Mouse (Mus musculus) heart, postnatal 36 days (tissue): Measurements from ENCODE around the gene Cdk18. TPM values are rescaled to one million over a fixed set of nuclear protein-coding genes. Genes with fewer than 3 reads are reported as not detected.

Experiments used
- DNase-seq, 2 experiments: peaks; one replicate each; pipeline ENCODE4 v3.0.0; 2021 to 2022
- intact Hi-C: fragments of 180-260 bp; cut with DNase I; formaldehyde crosslinking; loops from one replicate; pipeline ENCODE4 v1.15.1; 2025
- total RNA-seq, 2 experiments: library from RNA; stranded (reverse); gene quantifications; 2 replicates each; pipeline ENCODE4 v1.2.3; 2021

Gene Cdk18
- total RNA-seq, 2 experiments from 2014 or later = 16.5 to 17.9 TPM

DNA sequence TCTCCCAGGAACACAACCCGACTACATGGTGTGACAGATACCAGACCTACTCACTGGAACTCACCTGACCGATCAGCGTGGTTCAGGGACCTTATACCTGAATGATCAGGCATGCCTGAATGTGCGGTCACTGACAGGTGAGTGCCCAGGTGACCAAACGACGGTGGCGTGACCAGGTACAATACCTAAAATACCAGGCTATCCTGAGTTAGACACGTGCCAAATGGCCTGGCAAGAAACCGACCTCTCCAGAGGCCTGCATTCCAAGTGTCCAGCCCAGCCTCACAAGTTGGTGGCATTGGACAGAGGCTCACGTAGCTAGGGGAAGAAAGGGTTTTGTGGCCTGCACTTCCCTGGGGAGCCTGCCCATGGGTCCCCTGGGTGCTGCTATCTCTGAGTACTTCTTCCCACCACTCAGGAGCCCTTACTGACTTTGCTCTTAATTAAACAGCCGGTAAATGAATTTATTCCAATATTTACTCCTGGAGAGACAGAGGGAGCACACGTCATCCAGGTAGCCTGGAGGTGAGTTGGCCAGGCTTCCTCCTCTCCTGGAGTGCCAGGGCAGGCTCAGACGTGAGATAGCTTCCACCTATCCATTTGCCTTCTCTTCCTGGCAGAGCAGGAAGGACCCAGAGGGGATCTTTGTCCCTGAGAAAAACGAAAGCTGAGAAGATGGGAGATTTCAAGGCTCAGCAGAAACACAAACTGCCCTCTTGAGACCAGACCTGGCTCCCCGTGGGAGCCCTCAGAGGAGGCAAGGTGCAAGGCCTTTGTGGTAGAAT is 11.5 kb upstream of the Cdk18 start:
- intact Hi-C loops = no loop called here
- DNase-seq = no peak

DNA sequence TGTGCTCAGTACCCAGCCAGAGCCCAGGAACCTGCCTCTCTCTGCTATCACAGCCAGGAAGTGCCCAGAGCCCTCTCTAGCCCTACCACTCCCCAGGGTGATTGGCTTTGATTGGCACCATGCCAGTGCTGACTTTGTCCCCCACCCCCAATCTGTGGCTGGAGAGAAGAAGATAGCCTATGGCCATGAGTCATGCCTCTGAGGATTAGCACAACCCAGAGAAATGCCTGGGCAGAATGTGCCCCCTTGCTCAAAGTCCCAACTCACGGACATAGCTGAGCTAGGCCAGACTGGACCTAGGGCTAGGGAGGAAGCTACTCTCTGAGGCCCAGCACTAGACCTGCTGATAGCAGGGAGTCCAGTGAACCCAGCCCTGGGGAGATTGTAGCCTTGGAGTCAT is 10.7 kb upstream of the Cdk18 start:
- intact Hi-C loops = no loop called here
- no peak for DNase-seq

DNA sequence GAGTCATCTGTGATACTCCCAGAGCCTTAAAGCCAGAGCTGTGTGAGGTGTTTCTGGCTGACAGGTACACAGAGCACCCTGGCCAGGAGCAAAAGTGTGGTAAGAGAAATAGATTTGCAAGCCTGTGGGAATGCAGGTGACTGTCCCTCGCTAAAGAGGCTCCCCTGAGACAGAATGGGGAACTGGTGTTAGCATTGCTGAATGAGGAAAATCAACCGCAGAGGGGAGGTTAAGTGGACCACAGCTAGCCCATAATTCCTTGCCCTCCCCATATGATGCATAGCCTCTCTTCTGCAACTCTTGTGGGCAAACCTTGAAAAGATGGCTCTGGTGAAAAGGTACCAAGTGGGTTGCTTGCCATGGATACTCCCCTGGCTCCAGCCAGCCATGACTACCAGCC is 9.9 kb upstream of the Cdk18 start:
- intact Hi-C loops = no loop called here
- no peak for DNase-seq

GRCm38 (mm10) chr1:132145973-132146685 is 6.6 kb upstream of the Cdk18 start:
- intact Hi-C loops = no loop called here
- no peak for DNase-seq

DNA sequence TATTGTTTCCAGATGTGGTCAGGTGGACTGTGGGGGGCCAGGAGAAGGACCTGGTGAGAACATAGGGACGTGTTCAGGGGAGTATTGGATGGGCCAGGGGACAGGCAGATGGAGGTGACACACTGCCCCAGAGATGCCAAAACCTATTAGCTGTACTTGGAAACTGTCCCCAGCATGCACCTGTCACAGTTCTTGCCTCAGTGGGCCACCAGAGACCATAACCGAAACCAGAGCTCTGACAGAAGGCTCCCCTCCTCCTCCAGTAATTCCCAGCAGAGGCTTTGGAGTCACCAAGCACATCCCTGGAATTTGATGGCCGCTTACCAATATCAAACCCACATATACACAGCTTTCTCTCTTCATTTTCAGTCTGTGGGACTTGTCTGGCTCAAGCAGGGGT is 5.4 kb upstream of the Cdk18 start:
- intact Hi-C loops = no loop called here

GRCm38 (mm10) chr1:132144223-132144622 is 4.7 kb upstream of the Cdk18 start:
- DNase-seq = no peak
- intact Hi-C loops = no loop called here

More for the DNA sequence above, 5.4 kb upstream of the Cdk18 start:
- DNase-seq = no peak

DNA sequence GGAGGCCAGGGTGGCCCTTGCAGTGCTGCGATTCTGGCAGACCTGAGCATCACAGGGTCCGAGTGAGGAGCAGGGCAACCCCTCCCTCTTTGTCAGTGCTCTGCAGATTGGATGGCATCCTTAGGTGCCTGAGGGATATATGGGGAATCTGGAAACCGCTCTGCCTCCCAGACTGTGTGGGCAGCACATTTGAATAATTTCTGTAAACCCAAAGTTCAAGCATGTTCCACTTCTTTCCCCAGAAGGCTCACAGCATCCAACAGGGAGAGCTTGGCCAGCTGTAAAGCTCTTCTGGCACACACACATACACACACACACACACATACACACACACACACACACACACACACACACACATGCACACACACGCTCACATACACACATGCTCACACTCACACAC is 4.2 kb upstream of the Cdk18 start:
- intact Hi-C loops = no loop called here
- no peak for DNase-seq

DNA sequence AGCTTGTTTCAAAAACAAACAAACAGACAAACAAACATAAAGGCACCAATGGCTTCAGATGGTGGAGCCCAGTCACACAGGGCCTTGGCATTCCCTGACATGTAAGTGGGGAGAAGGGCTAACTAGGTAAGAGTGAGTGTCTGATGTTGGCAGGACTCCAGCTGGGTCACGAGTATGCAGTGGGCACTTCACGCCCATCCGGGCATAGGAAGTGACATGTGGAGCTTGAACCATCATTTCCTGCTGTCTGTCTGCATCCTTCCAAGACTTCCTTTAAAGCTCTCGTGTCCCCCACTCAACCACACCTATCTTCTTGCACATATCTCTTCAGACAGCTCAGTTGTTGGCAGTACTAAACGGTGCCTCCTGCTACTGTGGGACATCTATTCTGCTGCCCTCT is 3.6 kb upstream of the Cdk18 start:
- intact Hi-C loops = no loop called here
- no peak for DNase-seq

- intact Hi-C loops = no loop called here
- DNase-seq = no peak
Observed at GRCm38 (mm10) chr1:132141753-132142152, 2.3 kb upstream of the Cdk18 start.

- intact Hi-C loops = no loop called here
- DNase-seq = no peak
Observed at GRCm38 (mm10) chr1:132141166-132141565, 1.7 kb upstream of the Cdk18 start.

DNA sequence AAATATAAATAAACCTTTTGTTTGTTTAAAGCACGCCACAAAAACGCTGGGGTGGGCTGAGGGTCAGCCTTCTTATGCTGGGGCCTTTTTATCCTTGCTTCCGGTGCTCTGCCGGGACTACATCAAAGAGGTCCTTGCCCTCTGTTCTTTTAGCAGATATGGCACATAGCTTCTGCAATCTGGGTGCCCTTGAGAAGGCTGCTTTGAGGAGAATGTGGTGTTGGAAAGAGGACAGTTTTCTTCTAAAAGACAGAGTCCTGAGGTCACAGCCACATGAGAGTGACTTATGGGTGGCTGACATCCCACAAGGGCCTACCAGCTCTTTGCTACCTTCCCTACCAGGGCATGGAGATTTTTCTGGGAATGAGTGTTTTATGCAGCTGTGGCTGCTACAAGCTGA is 1.1 kb upstream of the Cdk18 start:
- DNase-seq = no peak
- intact Hi-C loops = no loop called here

- peak in 1 of 2 experiments; percentile 61 for DNase-seq
- intact Hi-C loops = no loop called here
Observed at GRCm38 (mm10) chr1:132140171-132140570, 687 bp upstream of the Cdk18 start.

DNA sequence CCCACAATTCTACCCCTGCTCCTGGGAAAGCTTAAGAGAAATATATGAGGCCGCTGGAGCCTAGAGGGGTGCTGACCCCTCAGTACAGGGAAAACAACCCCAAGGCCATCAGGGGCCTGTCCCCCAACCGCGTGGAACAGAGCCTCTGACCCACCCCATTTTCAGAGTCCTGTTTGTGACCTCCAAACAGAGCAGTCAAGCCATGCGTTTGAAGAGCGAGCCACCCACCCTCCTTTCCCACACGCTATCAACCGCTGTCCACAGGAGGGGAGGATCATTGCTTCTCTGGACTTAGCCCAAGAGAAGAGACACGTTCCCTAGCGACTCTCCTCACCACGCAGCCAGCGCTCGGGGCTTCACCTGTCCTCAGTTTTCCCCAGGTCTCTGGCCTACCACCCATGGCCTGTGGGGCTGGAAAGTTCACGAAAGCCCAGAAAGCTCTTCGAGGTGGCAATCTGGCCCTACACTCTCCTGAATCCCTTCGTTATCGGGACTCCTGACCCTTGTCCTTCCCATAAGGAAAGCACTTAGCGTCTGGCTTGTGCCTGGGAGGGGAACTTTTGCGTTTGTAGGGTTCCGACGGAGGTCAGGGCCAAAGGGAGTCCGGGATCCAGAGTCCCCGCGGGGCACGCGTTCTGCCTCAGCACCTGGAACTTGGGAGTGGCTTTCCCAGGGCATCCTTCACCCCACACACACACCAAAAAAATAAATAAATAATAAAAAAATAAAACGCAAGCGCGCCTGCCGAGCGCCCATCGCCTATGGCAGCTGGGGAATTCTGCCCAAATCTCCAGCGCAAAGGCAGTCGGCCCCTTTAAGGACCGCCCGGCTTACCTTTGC is 688 bp downstream of the Cdk18 start:
- no peak for DNase-seq
- intact Hi-C loops = no loop called here

DNA sequence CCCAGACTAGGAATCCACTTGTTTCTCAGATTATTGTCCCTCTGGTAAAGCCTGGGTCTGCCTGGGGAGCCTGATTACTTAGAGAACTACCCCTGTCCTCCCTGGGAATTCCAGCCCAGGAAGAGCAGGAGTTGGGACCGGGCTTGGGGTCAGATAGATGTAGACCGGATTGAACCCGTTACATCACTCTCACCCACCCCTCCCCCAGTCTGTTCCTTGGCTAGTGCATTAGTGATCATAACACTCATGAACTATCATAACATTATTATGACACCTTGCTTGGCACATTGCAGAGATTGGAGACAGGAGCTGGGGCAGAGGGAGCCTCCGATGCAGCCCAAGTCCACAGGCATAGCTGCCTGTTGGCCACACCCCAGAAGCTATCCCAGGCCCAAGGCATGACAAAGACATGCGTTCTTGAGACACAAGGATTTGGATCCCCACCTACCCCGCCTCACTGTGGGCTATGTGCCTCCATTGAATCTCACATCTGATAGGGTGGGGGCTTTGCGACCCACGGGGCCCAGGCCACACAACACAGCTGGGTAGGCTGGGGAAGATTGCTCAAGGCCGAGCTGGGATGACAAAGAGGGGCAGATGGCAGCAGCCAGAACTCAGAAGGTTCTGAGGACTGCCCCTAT is 1.4 kb downstream of the Cdk18 start:
- intact Hi-C loops = no loop called here
- no peak for DNase-seq

- DNase-seq = no peak
- intact Hi-C loops = no loop called here
Observed at GRCm38 (mm10) chr1:132136847-132137246, 2.6 kb downstream of the Cdk18 start.

GRCm38 (mm10) chr1:132135631-132136030 is 3.9 kb downstream of the Cdk18 start:
- intact Hi-C loops = no loop called here

DNA sequence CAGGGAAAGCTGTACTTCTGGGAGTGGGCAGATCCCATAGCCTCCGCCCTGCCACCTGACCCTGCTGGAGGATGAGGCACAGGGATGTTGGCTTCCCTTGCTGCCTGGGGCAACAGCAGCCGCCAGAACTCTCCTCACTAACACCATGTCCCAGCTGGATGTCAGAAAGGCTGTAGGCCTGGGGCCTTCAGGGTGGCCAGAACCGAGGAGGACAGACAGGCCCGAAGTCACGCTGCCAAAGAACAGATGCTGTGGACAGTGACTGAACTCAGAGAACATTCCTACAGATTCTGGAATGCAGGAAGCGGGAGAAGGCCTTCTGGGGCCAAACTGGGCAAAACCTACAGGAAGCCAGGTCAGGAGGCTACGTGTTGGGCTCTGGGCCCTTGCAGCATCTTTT is 11.2 kb downstream of the Cdk18 start:
- intact Hi-C loops = no loop called here
- no peak for DNase-seq

More at GRCm38 (mm10) chr1:132135631-132136030, 3.9 kb downstream of the Cdk18 start:
- no peak for DNase-seq

DNA sequence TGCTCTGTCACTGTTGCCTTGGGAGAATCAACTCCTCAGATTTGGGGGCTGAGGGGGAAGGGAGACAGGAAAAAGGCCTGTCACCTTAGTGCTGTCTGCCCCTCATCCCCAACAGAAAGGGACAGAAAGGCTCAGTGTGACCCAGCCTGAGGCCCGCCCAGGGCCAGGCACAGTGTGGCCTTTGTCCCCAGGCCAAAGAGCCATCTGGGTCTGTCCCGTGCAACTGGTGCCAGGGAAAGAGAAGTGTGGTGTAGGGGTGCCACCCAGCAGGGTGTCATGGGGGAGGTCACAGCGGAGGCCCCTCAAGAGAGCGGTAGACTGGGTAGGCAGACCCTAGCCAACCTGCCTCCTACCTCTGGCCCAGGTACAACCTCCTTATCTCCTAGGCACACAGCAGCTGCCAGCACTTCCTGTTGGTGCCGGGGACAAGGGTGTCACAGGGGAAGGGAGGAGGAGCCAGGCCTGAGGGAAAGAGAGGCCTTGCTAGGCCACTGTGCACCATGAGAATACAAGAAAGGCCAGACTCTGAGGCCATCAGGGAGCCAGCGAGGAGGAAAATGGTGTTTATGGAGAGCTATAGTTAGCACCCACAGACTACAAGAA is 13.6 kb downstream of the Cdk18 start:
- intact Hi-C loops = no loop called here
- peak; percentile 13 to 22 for DNase-seq

DNA sequence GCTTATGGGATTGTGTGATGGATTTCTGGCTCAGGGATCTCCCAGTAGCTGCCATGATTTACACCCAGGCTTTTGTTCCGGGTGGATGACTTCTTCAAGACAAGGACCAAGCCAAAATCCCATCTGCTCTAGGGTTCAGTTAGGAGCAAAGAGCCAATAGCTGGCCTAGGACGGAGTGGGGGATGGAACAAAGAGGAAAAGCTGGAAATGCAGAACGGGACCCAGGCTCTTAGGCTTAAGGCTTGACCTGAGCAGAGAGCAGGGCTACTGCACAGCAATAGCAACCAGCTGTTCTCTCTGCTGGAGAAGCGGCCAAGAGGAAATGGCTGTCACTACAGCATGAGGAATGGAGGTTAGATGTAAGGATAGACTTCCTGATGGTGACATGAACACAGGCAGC is 14.2 kb downstream of the Cdk18 start:
- intact Hi-C loops = no loop called here
- DNase-seq = no peak

- no peak for DNase-seq
- intact Hi-C loops = no loop called here
Observed at GRCm38 (mm10) chr1:132123420-132124014, 16.0 kb downstream of the Cdk18 start.
